16 mouse cellular contexts compared by ENCODE assay signal in the genomic region with DNA sequence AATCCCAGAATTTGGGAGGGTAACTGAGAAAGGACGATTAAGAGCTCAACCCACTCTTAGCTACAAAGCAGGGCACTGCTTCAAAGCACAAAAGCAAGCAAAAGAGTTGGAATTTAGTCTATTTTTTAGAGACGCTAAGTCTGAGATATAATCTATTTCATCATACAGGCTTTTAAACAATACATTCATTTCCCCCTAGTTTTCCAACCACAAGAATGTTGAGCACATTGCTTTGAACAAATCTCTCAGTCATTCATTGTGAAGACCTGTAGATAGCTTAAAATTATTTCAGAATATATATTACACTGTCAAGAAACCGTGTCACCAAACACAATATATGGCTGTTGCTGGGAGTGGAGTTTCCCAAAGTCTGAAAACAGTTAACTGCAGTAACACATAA.
"Had no signal": no experiment of that assay in that cellular context is flagged by ENCODE, and none has a peak within 500 bp of the region (broad histone marks: within the 10 kb centered on the region; RNA-seq: fewer than 3 reads in every experiment).

No protein-coding gene starts in this region.

- H3K9me3 ChIP-seq: limb, embryonic 10.5 days; liver, embryonic 15.5 days; megakaryocyte, embryonic 14.5 days; midbrain, embryonic 15.5 days; neural tube, embryonic 13.5 days; stomach, embryonic 15.5 days had no signal

- H3K36me3 ChIP-seq: limb, embryonic 10.5 days; liver, embryonic 15.5 days; midbrain, embryonic 15.5 days; neural tube, embryonic 13.5 days; stomach, embryonic 15.5 days had no signal

- DNase-seq: kidney, adult 8-10 months; lung, embryonic 14.5 days; lung, postnatal 10 days; retina, postnatal 1 day; thymus, adult 2 months; thymus, postnatal 25 days had no signal

- H3K27ac ChIP-seq: limb, embryonic 10.5 days; liver, embryonic 15.5 days; macrophage; midbrain, embryonic 15.5 days; neural tube, embryonic 13.5 days; stomach, embryonic 15.5 days had no signal

- H3K4me3 ChIP-seq: limb, embryonic 10.5 days; liver, embryonic 15.5 days; midbrain, embryonic 15.5 days; neural tube, embryonic 13.5 days; stomach, embryonic 15.5 days had no signal

- H3K27me3 ChIP-seq: liver, embryonic 15.5 days; megakaryocyte, embryonic 14.5 days; midbrain, embryonic 15.5 days; neural tube, embryonic 13.5 days; stomach, embryonic 15.5 days had no signal

- H3K4me2 ChIP-seq: liver, embryonic 11.5 days; liver, embryonic 15.5 days; lung, embryonic 14.5 days; midbrain, embryonic 11.5 days; midbrain, embryonic 15.5 days; neural tube, embryonic 13.5 days; stomach, embryonic 15.5 days had no signal

- H3K4me1 ChIP-seq: midbrain, embryonic 15.5 days; neural tube, embryonic 13.5 days; stomach, embryonic 15.5 days had no signal

- H3K9ac ChIP-seq: liver, embryonic 15.5 days; lung, embryonic 14.5 days; midbrain, embryonic 15.5 days; neural tube, embryonic 13.5 days; stomach, embryonic 15.5 days had no signal

- ATAC-seq: intestine, embryonic 16.5 days; midbrain, embryonic 15.5 days had no signal
